Mouse (Mus musculus) mouse trophoblast stem cell (cell line): ENCODE measurements at regions not wholly inside any gene's neighbourhood (a gene's known extent, or its start where the extent isn't known, plus 50 kb on each side); places are given as distances from the start of the nearest gene placed in this dataset.

ENCODE experiments used
- in situ Hi-C, 2 experiments: fragments of 300-500 bp; cut with MseI, MboI; formaldehyde crosslinking; loops; 2 replicates in 1 of 2; 3 replicates in 1 of 2; pipeline ENCODE4 v1.15.1; 2025

- in situ Hi-C loops: no loop called here
These were observed 158.7 kb upstream of the Gm15217 start for GRCm38 (mm10) chr14:46220483-46220882.

- in situ Hi-C loops: no loop called here
These were observed 157.1 kb upstream of the Gm15217 start for GRCm38 (mm10) chr14:46221897-46222669.

GRCm38 (mm10) chr14:46223008-46223407 is 156.2 kb upstream of the Gm15217 start:
- in situ Hi-C loops: no loop called here

- in situ Hi-C loops: no loop called here
These were observed 154.7 kb upstream of the Gm15217 start for GRCm38 (mm10) chr14:46224421-46224950.

GRCm38 (mm10) chr14:46225851-46226608 is 153.2 kb upstream of the Gm15217 start:
- in situ Hi-C loops: no loop called here

- in situ Hi-C loops: no loop called here
These were observed 145.2 kb upstream of the Gm15217 start for GRCm38 (mm10) chr14:46234040-46234439.

GRCm38 (mm10) chr14:46234835-46235234 is 144.4 kb upstream of the Gm15217 start:
- in situ Hi-C loops: no loop called here

GRCm38 (mm10) chr14:46240046-46240800 is 139.0 kb upstream of the Gm15217 start:
- in situ Hi-C loops: no loop called here

GRCm38 (mm10) chr14:46240896-46241295 is 138.3 kb upstream of the Gm15217 start:
- in situ Hi-C loops: no loop called here

GRCm38 (mm10) chr14:46247491-46248484 is 131.4 kb upstream of the Gm15217 start:
- in situ Hi-C loops: no loop called here

GRCm38 (mm10) chr14:46249141-46249540 is 130.1 kb upstream of the Gm15217 start:
- in situ Hi-C loops: no loop called here

GRCm38 (mm10) chr14:46255261-46255660 is 124.0 kb upstream of the Gm15217 start:
- in situ Hi-C loops: no loop called here

- in situ Hi-C loops: no loop called here
These were observed 122.9 kb upstream of the Gm15217 start for GRCm38 (mm10) chr14:46256336-46256735.

- in situ Hi-C loops: no loop called here
These were observed 121.9 kb upstream of the Gm15217 start for GRCm38 (mm10) chr14:46257311-46257710.

- in situ Hi-C loops: no loop called here
These were observed 120.7 kb upstream of the Gm15217 start for GRCm38 (mm10) chr14:46258551-46258950.

- in situ Hi-C loops: no loop called here
These were observed 118.8 kb upstream of the Gm15217 start for GRCm38 (mm10) chr14:46260291-46260980.

- in situ Hi-C loops: no loop called here
These were observed 103.8 kb upstream of the Gm15217 start for GRCm38 (mm10) chr14:46275455-46275854.

- in situ Hi-C loops: no loop called here
These were observed 102.0 kb upstream of the Gm15217 start for GRCm38 (mm10) chr14:46276926-46277831.
